Mouse (Mus musculus) urinary bladder, postnatal 10 days (tissue): Measurements from ENCODE around the gene Babam2.

Experiments
- DNase-seq: peaks from one replicate; pipeline ENCODE4 v3.0.0; 2022; ENCODE audit warnings: low spot score

The Babam2 gene

GRCm38 (mm10) chr5:32132971-32133501 lies 435.6 kb downstream of the Babam2 start:
- no peak for DNase-seq

- DNase-seq: peak; percentile 60
These were observed 436.1 kb downstream of the Babam2 start for GRCm38 (mm10) chr5:32133549-32134004.

GRCm38 (mm10) chr5:32134051-32134732 lies 436.7 kb downstream of the Babam2 start:
- no peak for DNase-seq
